Mouse (Mus musculus) kidney, embryonic 15.5 days (tissue): Measurements from ENCODE around the gene Tmem160. TPM values are rescaled to one million over a fixed set of nuclear protein-coding genes. Genes with fewer than 3 reads are reported as not detected.

Source experiments
- ATAC-seq: fragments of 200-750 bp; cut with Nextera tagmentation; replicated peaks from 2 replicates; pipeline ENCODE4 v1.8.0; 2017; ENCODE audit warnings: moderate TSS enrichment; ENCODE audit not compliant: low FRiP score
- H3K27ac ChIP-seq: fragments of 300-500 bp; sonication (generic); 2 replicates; pipeline ENCODE4 v1.5.1; 2015; ENCODE audit warnings: mild to moderate bottlenecking, inconsistent platforms
- H3K27me3 ChIP-seq: fragments of 300-500 bp; sonication (generic); 2 replicates; pipeline ENCODE4 v1.6.1; 2015; ENCODE audit warnings: inconsistent platforms
- H3K36me3 ChIP-seq: fragments of 300-500 bp; sonication (generic); 2 replicates; pipeline ENCODE4 v1.6.1; 2015; ENCODE audit warnings: inconsistent platforms
- H3K4me1 ChIP-seq: fragments of 300-500 bp; sonication (generic); 2 replicates; pipeline ENCODE4 v1.6.1; 2015; ENCODE audit warnings: inconsistent platforms
- H3K4me2 ChIP-seq: fragments of 300-500 bp; sonication (generic); 2 replicates; pipeline ENCODE4 v1.6.1; 2015; ENCODE audit warnings: moderate library complexity, mild to moderate bottlenecking, inconsistent platforms
- H3K4me3 ChIP-seq: fragments of 300-500 bp; sonication (generic); replicated peaks from 2 replicates; pipeline ENCODE4 v1.5.1; 2015; ENCODE audit warnings: mild to moderate bottlenecking, inconsistent platforms
- H3K9ac ChIP-seq: fragments of 300-500 bp; sonication (generic); 2 replicates; pipeline ENCODE4 v1.6.1; 2015; ENCODE audit warnings: mild to moderate bottlenecking, inconsistent platforms
- H3K9me3 ChIP-seq: fragments of 300-500 bp; sonication (generic); replicated peaks from 2 replicates; pipeline ENCODE4 v1.6.1; 2016; ENCODE audit warnings: inconsistent platforms
- WGBS: fragments of 180-500 bp; shearing (Covaris S2); methylation state at CpG from one replicate; pipeline ENCODE4 v1.1.7; 2015; ENCODE audit warnings: mixed read lengths; 5-methylcytosine and 5-hydroxymethylcytosine counted together
- polyA plus RNA-seq: library from polyadenylated mRNA; unstranded; fragments of >200 nt; fragmentation: Nextera tagmentation; extraction: Ambion mirVana; gene quantifications from 2 replicates; pipeline ENCODE4 v1.2.1, GENCODE M21; 2015

The Tmem160 gene
- 51.0 and 55.9 TPM in 2 replicates for polyA plus RNA-seq

DNA sequence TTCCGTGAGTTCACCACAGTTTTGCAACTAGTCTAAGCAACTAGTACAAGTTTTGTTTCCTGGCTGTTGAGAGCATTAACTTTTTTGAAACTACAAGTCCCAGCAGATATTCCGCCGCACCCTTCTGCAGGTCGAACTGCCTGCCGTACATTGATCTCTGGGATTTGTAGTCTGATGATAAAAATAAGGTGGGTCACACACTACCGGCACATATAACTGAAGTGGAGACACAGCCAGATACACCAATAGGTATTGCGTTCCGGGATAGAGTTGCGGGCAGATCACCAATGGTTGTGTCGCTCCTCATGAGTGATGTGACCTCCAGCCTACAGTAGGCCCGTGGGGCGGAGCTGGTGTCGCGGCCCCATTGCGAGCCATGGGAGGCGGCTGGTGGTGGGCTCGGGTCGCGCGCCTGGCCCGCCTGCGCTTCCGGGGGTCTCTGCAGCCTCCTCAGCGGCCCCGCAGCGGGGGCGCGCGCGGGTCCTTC, at the start of gene Tmem160:
Gene Tmem160, plus strand, starts transcription at position 193 of the 487 bp plus-strand sequence.
- Histone ChIP-seq H3K4me3 (peak within 1 kb of the TSS; percentile 84), H3K4me2 (peak within 1 kb of the TSS; percentile 93), H3K9ac (peak within 1 kb of the TSS; percentile 62), H3K27me3 (no peaks in the 10 kb centered on the region), H3K36me3 (no peaks in the 10 kb centered on the region), H3K27ac (peak within 1 kb of the TSS; percentile 45), H3K4me1 (peaks cover 14% of the 10 kb centered on the region), H3K9me3 (no peaks in the 10 kb centered on the region)
- peak; percentile 99 for ATAC-seq
- under 1% methylated on average over 28 of the region's 30 CpGs for WGBS

GRCm38 (mm10) chr7:16402968-16403948, 49.3 kb upstream of the Tmem160 start:
- no peaks in the 10 kb centered on the region for H3K9me3 ChIP-seq
- H3K36me3 ChIP-seq: 0 out of 2 replicates have a peak, but pooled peaks cover 7% of the 10 kb centered on the region
- no peaks in the 10 kb centered on the region for H3K27me3 ChIP-seq
- peak overlapping the region; percentile 100 for H3K27ac ChIP-seq
- peak overlapping the region; percentile 97 for H3K4me3 ChIP-seq
- H3K4me1 ChIP-seq: peaks cover 41% of the 10 kb centered on the region
- peak overlapping the region; percentile 66 for H3K4me2 ChIP-seq
- ATAC-seq: no peak
- 28% methylated on average over 21 of the region's 21 CpGs for WGBS
- H3K9ac ChIP-seq: peak overlapping the region; percentile 100

GRCm38 (mm10) chr7:16404315-16405072, 48.1 kb upstream of the Tmem160 start:
- no peak for ATAC-seq
- 77% methylated on average over 3 of the region's 3 CpGs for WGBS
- H3K27ac ChIP-seq: peak overlapping the region; percentile 93
- H3K4me3 ChIP-seq: no peak overlapping the region
- H3K9me3 ChIP-seq: no peaks in the 10 kb centered on the region
- peak overlapping the region; percentile 24 for H3K4me2 ChIP-seq
- 0 out of 2 replicates have a peak, but pooled peaks cover 7% of the 10 kb centered on the region for H3K36me3 ChIP-seq
- H3K9ac ChIP-seq: peak overlapping the region; percentile 9; the same call in 1 of the 2 replicates
- H3K4me1 ChIP-seq: peaks cover 35% of the 10 kb centered on the region
- no peaks in the 10 kb centered on the region for H3K27me3 ChIP-seq

GRCm38 (mm10) chr7:16405073-16405455, 47.5 kb upstream of the Tmem160 start:
- Histone ChIP-seq H3K27me3 (no peaks in the 10 kb centered on the region), H3K4me1 (peaks cover 35% of the 10 kb centered on the region), H3K4me3 (no peak overlapping the region), H3K9me3 (no peaks in the 10 kb centered on the region), H3K9ac (peak overlapping the region; percentile 9; the same call in 1 of the 2 replicates), H3K27ac (peak overlapping the region; percentile 93), H3K4me2 (peak overlapping the region; percentile 24), H3K36me3 (0 out of 2 replicates have a peak, but pooled peaks cover 7% of the 10 kb centered on the region)
- ATAC-seq: no peak
- 61% methylated on average over 2 of the region's 2 CpGs for WGBS

DNA sequence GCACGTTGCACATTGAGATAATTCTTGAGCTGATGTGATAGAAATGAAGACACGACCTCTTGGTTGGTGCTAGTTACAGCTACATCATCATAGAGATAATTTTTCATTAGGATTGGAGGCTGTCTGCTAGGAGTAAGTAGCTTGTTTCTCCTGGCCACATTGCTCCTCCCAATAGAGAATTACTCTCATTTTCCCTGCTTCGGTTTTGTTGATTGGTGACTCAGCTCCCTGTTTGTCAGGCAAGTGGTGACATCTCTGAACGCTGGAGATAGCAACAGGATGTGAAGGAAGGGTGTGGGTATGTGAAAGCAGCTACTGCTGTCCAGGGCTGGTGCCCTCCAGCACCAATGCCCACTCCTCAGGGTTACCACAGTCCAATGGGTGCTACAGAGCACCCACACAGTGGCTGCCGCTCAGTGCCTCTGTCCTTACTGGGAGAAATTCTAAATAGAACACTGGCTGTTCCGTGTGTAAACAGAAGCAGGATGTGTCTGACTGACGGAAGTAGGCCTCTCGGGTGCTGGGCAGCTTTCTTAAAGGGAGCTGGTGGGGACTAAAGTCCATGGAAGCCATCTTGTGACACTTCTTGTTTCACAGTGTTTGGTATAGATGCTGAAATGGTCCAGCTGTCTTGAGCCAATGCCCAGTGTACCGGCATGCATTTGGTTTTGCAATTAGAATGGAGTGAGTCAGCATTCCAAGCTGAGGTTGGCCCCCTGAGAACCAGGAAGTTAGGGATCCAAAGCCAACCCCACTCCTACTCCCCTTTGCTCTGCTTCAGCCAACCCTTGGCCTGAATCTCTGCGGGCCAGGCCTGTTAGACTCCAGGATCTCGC, 46.8 kb upstream of the Tmem160 start:
- H3K4me3 ChIP-seq: peak overlapping the region; percentile 1; the same call in 1 of the 2 replicates
- H3K4me1 ChIP-seq: peaks cover 39% of the 10 kb centered on the region
- peak overlapping the region; percentile 39 for H3K4me2 ChIP-seq
- ATAC-seq: peak; percentile 50
- H3K27ac ChIP-seq: peak overlapping the region; percentile 93
- peaks cover 11% of the 10 kb centered on the region; the same call in 1 of the 2 replicates for H3K36me3 ChIP-seq
- no peaks in the 10 kb centered on the region for H3K9me3 ChIP-seq
- H3K9ac ChIP-seq: 0 out of 2 replicates have a peak overlapping the region, but pooled peaks have one; percentile 9
- WGBS: 40% methylated on average over 11 of the region's 11 CpGs
- no peaks in the 10 kb centered on the region for H3K27me3 ChIP-seq

DNA sequence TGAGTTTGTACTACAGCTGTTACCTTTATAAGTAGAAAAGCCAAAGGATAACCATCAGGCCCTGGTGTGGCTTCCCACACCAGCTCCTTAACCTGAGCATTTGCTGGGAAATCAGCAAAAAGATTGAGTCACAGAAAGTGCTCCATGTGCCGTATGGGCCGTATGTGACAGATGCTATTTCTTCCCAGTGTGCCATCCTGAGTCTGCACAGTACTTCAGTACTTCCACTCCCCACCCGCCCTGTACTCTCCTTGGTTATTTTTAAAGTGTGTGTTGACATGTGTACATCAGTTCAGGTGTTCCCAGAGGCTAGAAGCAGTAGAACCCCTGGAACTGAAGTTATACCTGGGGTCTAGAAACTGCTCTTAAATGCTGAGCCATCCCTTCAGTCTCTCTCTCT, 45.6 kb upstream of the Tmem160 start:
- no peak overlapping the region for H3K4me2 ChIP-seq
- H3K27ac ChIP-seq: 0 out of 2 replicates have a peak overlapping the region, but pooled peaks have one; percentile 6
- H3K9ac ChIP-seq: no peak overlapping the region
- no peak for ATAC-seq
- 88% methylated on average over 3 of the region's 3 CpGs for WGBS
- H3K36me3 ChIP-seq: peaks cover 11% of the 10 kb centered on the region; the same call in 1 of the 2 replicates
- H3K27me3 ChIP-seq: no peaks in the 10 kb centered on the region
- no peak overlapping the region for H3K4me3 ChIP-seq
- no peaks in the 10 kb centered on the region for H3K9me3 ChIP-seq
- H3K4me1 ChIP-seq: peaks cover 49% of the 10 kb centered on the region

DNA sequence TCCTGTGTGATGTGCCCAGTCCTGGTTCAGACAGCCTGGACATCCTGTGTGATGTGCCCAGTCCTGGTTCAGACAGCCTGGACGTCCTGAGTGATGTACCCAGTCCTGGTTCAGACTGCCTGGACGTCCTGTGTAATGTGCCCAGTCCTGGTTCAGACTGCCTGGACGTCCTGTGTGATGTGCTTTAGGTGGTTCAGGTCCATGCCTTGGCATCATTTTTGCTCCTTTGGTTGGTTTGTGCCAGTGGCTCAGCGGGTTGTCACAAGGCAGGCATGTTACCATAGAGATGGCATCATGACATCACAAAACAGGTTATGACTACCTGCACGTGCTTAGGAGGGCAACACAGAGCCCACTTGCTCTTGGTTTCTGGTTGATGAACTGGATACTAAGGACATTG, 41.5 kb upstream of the Tmem160 start:
- WGBS: 82% methylated on average over 5 of the region's 5 CpGs
- no peak for ATAC-seq
- Histone ChIP-seq H3K36me3 (peaks cover 8% of the 10 kb centered on the region), H3K4me3 (no peak overlapping the region), H3K4me1 (peaks cover 53% of the 10 kb centered on the region), H3K4me2 (no peak overlapping the region), H3K27ac (no peak overlapping the region), H3K9ac (no peak overlapping the region), H3K27me3 (no peaks in the 10 kb centered on the region), H3K9me3 (no peaks in the 10 kb centered on the region)

- peak overlapping the region; percentile 48 for H3K27ac ChIP-seq
- no peaks in the 10 kb centered on the region for H3K9me3 ChIP-seq
- no peaks in the 10 kb centered on the region for H3K27me3 ChIP-seq
- peak; percentile 13; the same call in 1 of the 2 replicates for ATAC-seq
- WGBS: 76% methylated on average over 8 of the region's 8 CpGs
- no peak overlapping the region for H3K4me3 ChIP-seq
- H3K9ac ChIP-seq: no peak overlapping the region
- H3K4me2 ChIP-seq: no peak overlapping the region
- H3K36me3 ChIP-seq: peaks cover 20% of the 10 kb centered on the region
- H3K4me1 ChIP-seq: peaks cover 58% of the 10 kb centered on the region
Measured at GRCm38 (mm10) chr7:16412220-16412896, 40.2 kb upstream of the Tmem160 start.

- 36% methylated on average over 2 of the region's 2 CpGs for WGBS
- peaks cover 24% of the 10 kb centered on the region for H3K36me3 ChIP-seq
- no peak for ATAC-seq
- peak overlapping the region; percentile 39 for H3K27ac ChIP-seq
- no peaks in the 10 kb centered on the region for H3K27me3 ChIP-seq
- no peaks in the 10 kb centered on the region for H3K9me3 ChIP-seq
- no peak overlapping the region for H3K9ac ChIP-seq
- peaks cover 61% of the 10 kb centered on the region for H3K4me1 ChIP-seq
- H3K4me3 ChIP-seq: no peak overlapping the region
- H3K4me2 ChIP-seq: no peak overlapping the region
Measured at GRCm38 (mm10) chr7:16412930-16413329, 39.6 kb upstream of the Tmem160 start.

GRCm38 (mm10) chr7:16415426-16415825, 37.2 kb upstream of the Tmem160 start:
- WGBS: 60% methylated on average over 3 of the region's 3 CpGs
- Histone ChIP-seq H3K9me3 (no peaks in the 10 kb centered on the region), H3K4me2 (no peak overlapping the region), H3K4me3 (no peak overlapping the region), H3K36me3 (peaks cover 45% of the 10 kb centered on the region), H3K4me1 (peaks cover 59% of the 10 kb centered on the region), H3K27ac (peak overlapping the region; percentile 69), H3K27me3 (no peaks in the 10 kb centered on the region), H3K9ac (no peak overlapping the region)
- ATAC-seq: peak; percentile 55
